Mouse (Mus musculus): ENCODE data around the gene Fat1.

The Fat1 gene

GRCm38 (mm10) chr8:44934850-44935497 lies at the start of gene Fat1:
Fat1 (plus strand) TSS chr8:44935447.
- no peaks in the 10 kb centered on the region for H3K36me3 ChIP-seq (ENCODE audit: control insufficient read depth, insufficient read depth, low read length, poor library complexity, severe bottlenecking)
- no peak for DNase-seq (ENCODE audit: low read depth, low spot score)
- no peaks in the 10 kb centered on the region; the same call in 1 of the 2 replicates for H3K27me3 ChIP-seq (ENCODE audit: control insufficient read depth, insufficient read depth, low read length, poor library complexity, severe bottlenecking)

DNA sequence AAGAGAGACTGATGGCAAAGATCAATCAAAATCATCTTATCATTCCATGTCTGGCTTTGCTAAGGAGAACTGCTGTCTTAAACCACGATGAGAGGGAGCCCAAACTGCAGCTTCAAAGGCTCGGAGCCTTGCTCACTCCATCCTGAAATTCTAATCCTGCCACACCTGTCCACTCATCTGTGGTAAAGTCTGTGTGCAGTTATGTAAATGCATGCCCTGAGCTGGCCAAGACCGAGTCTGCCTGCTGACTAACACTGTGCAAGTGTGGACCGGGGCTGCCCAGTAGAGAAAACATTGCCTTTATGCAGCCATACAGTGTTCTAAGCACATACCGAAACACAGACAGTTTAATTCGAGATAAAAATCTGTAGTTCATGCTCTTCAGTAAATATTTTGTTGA lies 40.6 kb upstream of the Fat1 start:
- no peaks in the 10 kb centered on the region for H3K27me3 ChIP-seq (ENCODE audit: control insufficient read depth, insufficient read depth, low read length, poor library complexity, severe bottlenecking)
- H3K36me3 ChIP-seq (ENCODE audit: control insufficient read depth, insufficient read depth, low read length, poor library complexity, severe bottlenecking) = no peaks in the 10 kb centered on the region
- DNase-seq (ENCODE audit: low read depth, low spot score) = no peak

- Histone ChIP-seq H3K27me3 (ENCODE audit: control insufficient read depth, insufficient read depth, low read length, poor library complexity, severe bottlenecking) (no peaks in the 10 kb centered on the region), H3K36me3 (ENCODE audit: control insufficient read depth, insufficient read depth, low read length, poor library complexity, severe bottlenecking) (no peaks in the 10 kb centered on the region)
- DNase-seq (ENCODE audit: low read depth, low spot score) = no peak
These were observed 35.7 kb upstream of the Fat1 start for GRCm38 (mm10) chr8:44899575-44899991.

DNA sequence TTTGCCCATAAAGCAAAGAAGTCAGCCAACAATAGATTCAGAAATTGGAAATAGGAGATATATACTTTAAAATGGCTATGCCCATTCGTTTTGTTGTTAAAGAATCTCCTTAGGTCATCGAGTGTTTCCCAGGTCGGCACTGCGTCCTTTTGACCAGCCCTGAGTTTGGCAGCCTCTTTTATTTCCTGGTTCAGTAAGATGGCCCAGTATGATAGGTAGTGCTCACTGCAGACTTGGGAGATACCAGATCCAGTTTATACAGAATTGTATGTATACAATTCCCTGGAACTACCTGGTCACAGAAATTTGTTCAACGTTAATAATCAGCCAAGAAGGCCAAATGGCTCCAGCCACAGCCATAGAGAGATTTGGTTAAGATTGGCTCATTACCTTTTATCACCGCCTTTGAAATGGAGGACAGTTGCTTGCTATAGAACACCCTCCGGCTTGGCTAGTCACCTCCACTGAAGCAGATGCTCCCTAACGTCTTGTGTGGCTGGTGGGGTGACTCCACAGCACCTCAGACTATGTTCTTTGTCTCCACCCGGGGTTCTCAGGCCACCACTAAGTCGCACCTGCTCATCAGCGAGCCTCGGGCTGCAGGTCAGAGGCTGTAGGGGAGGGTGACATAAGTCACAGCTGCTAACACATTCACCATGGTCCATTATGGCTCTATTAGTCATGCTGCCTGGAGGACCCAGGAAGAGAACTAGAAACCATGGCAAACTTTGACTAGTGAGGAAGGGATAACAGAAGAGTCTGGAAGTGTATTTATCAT lies 23.9 kb upstream of the Fat1 start:
- DNase-seq (ENCODE audit: low read depth, low spot score) = no peak
- Histone ChIP-seq H3K27me3 (ENCODE audit: control insufficient read depth, insufficient read depth, low read length, poor library complexity, severe bottlenecking) (no peaks in the 10 kb centered on the region), H3K36me3 (ENCODE audit: control insufficient read depth, insufficient read depth, low read length, poor library complexity, severe bottlenecking) (no peaks in the 10 kb centered on the region)

DNA sequence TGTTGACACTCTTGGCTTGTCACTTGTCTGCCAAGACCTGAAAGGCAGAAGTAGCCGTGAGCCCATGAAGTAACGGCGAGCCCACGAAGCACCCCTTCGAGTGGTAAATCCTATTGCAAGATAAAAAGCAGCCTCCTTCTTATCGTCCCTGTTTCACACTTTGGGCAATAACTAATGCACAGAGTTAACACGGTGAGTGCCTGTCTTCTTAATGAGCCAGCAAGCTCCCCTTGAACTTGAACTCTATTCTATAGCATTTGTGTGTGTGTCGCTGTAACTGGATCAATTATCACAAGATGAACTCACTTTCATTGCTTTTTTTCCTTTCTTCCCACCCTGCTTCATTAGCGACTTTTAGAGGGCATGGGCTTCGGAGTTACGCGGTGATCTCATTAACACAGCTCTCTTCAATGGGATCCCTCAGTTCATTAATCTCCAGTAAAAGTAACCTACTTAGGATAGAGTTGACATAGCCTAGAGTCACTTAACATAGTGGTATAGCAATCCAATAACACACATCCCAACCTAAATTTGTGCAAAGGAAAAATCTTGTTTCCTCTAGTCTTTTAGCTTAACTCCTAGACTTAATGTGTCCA lies 15.7 kb upstream of the Fat1 start:
- H3K27me3 ChIP-seq (ENCODE audit: control insufficient read depth, insufficient read depth, low read length, poor library complexity, severe bottlenecking) = no peaks in the 10 kb centered on the region
- no peaks in the 10 kb centered on the region for H3K36me3 ChIP-seq (ENCODE audit: control insufficient read depth, insufficient read depth, low read length, poor library complexity, severe bottlenecking)
- no peak for DNase-seq (ENCODE audit: low read depth, low spot score)

GRCm38 (mm10) chr8:44920379-44921032 lies 14.7 kb upstream of the Fat1 start:
- no peaks in the 10 kb centered on the region for H3K27me3 ChIP-seq (ENCODE audit: control insufficient read depth, insufficient read depth, low read length, poor library complexity, severe bottlenecking)
- H3K36me3 ChIP-seq (ENCODE audit: control insufficient read depth, insufficient read depth, low read length, poor library complexity, severe bottlenecking) = no peaks in the 10 kb centered on the region

DNA sequence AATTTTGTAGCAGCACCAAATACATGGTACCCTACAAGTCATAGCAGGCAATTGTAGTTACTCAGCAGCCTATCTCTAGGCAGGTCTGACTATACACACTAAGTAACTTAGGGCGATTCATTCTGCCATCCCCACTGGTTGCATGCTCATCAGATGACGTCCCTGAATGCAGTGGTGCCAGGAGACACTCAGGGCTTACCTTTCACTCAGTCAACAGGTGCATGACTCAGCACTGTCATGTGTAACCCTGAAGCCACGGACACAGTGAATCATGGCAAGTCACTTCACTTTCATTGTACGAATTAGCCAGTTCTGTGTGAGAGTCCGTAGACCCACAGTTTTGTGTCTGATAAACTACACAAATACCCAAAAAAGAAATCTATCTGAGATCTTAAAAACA lies 10.3 kb upstream of the Fat1 start:
- H3K36me3 ChIP-seq (ENCODE audit: control insufficient read depth, insufficient read depth, low read length, poor library complexity, severe bottlenecking) = no peaks in the 10 kb centered on the region
- DNase-seq (ENCODE audit: low read depth, low spot score) = no peak

More at GRCm38 (mm10) chr8:44920379-44921032, 14.7 kb upstream of the Fat1 start:
- DNase-seq (ENCODE audit: low read depth, low spot score) = no peak

GRCm38 (mm10) chr8:44930058-44930457 lies 5.2 kb upstream of the Fat1 start:
- DNase-seq (ENCODE audit: low read depth, low spot score) = no peak
- Histone ChIP-seq H3K27me3 (ENCODE audit: control insufficient read depth, insufficient read depth, low read length, poor library complexity, severe bottlenecking) (no peaks in the 10 kb centered on the region), H3K36me3 (ENCODE audit: control insufficient read depth, insufficient read depth, low read length, poor library complexity, severe bottlenecking) (no peaks in the 10 kb centered on the region)

More for the DNA sequence above, 10.3 kb upstream of the Fat1 start:
- H3K27me3 ChIP-seq (ENCODE audit: control insufficient read depth, insufficient read depth, low read length, poor library complexity, severe bottlenecking) = no peaks in the 10 kb centered on the region

DNA sequence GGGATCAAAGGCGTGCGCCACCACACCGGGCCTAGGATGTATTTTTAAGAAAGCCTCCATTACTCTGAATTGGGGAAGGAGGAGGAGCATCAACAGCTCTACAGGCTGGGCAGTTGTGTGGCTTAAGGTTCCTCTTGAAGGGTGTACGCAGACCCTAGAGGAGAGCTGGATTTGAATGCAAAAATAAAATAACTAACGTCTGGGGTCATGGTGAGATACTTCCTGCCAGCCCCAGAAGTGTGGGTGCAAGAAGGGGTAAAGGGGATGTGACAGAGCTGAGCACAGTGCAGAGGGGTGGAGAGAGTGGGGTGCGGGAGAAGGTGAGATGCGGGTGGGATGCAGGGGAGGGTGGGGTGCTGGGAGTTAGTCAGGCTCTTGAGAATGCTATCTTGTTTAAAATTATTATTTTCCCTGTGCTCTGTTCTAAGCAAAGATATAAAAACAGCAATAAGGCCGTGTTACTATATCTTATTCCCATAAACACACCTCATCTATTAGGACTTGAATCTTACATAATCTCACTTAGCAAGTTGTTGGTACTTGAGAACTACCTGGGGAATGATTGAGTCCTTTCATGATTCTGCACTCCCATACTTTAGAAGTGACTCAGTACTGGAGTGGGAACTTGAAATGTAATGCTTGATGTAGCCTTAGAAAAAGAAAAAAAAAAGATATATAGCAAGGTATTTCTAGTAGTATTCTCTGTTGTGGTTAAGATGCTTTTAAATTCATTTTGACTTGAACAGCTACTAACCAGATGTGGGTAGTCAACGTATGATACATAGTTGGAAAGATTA lies 2.5 kb upstream of the Fat1 start:
- DNase-seq (ENCODE audit: low read depth, low spot score) = no peak
- Histone ChIP-seq H3K36me3 (ENCODE audit: control insufficient read depth, insufficient read depth, low read length, poor library complexity, severe bottlenecking) (no peaks in the 10 kb centered on the region), H3K27me3 (ENCODE audit: control insufficient read depth, insufficient read depth, low read length, poor library complexity, severe bottlenecking) (no peaks in the 10 kb centered on the region; the same call in 1 of the 2 replicates)

DNA sequence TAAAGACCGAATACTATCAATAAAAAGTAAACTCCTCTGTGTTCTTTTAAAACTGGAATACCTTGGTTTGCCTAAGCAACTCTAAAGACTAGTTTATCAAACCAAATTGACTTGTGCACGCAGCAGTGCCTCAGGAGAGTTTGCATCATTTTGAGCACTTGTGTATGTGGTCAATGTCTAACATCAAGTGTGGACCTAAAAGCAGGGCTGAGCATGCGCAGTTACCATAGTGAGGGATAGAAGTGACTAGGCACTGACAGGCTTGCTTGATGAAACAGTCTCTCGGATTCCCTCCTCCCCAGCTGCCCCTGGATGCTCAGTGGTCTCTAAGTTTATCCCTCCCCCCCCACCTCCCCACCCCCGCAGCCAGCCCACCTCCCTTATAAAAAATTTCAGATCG lies 1.8 kb upstream of the Fat1 start:
- Histone ChIP-seq H3K36me3 (ENCODE audit: control insufficient read depth, insufficient read depth, low read length, poor library complexity, severe bottlenecking) (no peaks in the 10 kb centered on the region), H3K27me3 (ENCODE audit: control insufficient read depth, insufficient read depth, low read length, poor library complexity, severe bottlenecking) (no peaks in the 10 kb centered on the region; the same call in 1 of the 2 replicates)
- DNase-seq (ENCODE audit: low read depth, low spot score) = no peak

DNA sequence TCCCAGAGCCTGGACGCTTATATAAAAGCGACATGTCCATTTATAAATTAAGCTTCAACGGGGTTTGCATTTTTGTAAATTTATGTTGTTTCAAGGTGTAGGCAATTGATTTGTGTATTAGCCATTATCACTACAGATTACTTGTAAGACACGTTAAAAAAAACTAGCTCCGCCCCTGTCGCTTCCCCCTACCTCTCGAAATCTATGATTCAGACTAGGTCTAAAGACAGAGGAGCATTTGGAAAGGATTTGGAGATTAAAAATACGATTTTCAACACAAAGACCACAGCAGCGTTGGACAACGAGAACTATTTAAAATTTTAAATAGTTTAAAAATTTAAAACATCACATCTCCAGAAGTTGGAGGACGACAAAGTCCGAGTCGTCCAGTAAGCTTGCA lies 831 bp upstream of the Fat1 start:
- H3K36me3 ChIP-seq (ENCODE audit: control insufficient read depth, insufficient read depth, low read length, poor library complexity, severe bottlenecking) = no peaks in the 10 kb centered on the region
- DNase-seq (ENCODE audit: low read depth, low spot score) = no peak
- H3K27me3 ChIP-seq (ENCODE audit: control insufficient read depth, insufficient read depth, low read length, poor library complexity, severe bottlenecking) = no peaks in the 10 kb centered on the region; the same call in 1 of the 2 replicates

DNA sequence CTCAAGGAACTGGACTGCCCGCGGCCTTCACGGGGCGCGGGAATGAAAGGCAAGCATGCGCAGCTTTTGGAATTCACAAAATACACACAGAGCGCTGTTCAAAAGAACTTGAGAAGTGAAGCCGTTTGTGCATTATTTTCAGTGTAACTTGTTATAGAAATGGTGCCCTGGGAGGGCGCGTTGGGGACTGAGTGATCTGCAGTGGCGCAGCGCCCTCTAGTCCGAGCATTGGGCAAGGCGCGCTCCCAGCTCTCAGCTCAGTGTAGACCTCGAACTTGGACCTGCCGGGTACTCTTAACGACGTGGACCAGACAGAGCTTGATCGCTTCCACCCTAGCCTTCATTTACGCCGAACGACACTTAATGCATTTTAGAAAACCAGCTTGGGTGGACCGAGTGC lies 494 bp downstream of the Fat1 start:
- Histone ChIP-seq H3K27me3 (ENCODE audit: control insufficient read depth, insufficient read depth, low read length, poor library complexity, severe bottlenecking) (no peaks in the 10 kb centered on the region; the same call in 1 of the 2 replicates), H3K36me3 (ENCODE audit: control insufficient read depth, insufficient read depth, low read length, poor library complexity, severe bottlenecking) (no peaks in the 10 kb centered on the region)
- DNase-seq (ENCODE audit: low read depth, low spot score) = no peak

GRCm38 (mm10) chr8:44936481-44936961 lies 1.3 kb downstream of the Fat1 start:
- no peaks in the 10 kb centered on the region for H3K36me3 ChIP-seq (ENCODE audit: control insufficient read depth, insufficient read depth, low read length, poor library complexity, severe bottlenecking)
- DNase-seq (ENCODE audit: low read depth, low spot score) = no peak
- H3K27me3 ChIP-seq (ENCODE audit: control insufficient read depth, insufficient read depth, low read length, poor library complexity, severe bottlenecking) = no peaks in the 10 kb centered on the region; the same call in 1 of the 2 replicates
